Mouse (Mus musculus): ENCODE measurements around the gene Tmub2.

DNA sequence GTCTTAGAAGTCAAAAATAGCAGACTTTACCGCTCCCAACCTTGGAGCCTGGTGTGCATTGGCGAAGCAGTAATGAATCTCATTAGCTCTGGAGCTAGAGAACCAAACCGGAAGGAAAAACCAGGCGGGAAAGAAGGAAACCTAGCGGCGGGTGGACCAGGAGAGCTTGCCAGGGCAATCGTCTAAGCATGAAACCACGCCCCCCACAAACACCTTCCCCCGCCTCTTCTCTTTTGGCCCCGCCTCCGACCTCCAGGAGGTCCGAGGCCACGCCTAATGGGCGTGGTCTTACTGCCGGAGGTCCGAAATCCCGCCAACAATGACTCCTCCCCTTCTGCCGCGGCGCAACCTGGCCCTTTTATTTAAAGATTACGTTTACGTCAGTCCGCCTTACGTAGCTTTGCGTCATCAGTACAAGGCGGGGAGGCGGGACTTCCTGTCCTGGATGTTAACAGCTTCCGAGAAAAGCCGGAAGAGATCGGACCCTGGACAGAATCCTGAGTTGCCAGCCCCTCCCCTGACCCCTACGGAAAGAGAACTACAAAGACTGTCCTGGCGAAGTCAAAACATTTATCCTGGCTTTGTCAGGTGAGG is at the start of gene Tmub2:
- TF ChIP-seq CTCF (IDR thresholded peaks at IDR 0.05; ENCODE audit: control insufficient read depth, insufficient read depth, insufficient read length) (no peak), USF1 (IDR thresholded peaks at IDR 0.05; ENCODE audit: low read depth) (no peak), MYOD1 (IDR thresholded peaks at IDR 0.05; ENCODE audit: control insufficient read depth, insufficient read length, low read depth) (no peak)

Measured in C2C12 (cell line).